Mouse (Mus musculus) embryo, embryonic 9.5 days (tissue): ENCODE results near the gene Txnrd2.

Experiments used
- DNase-seq: peaks from one replicate; pipeline ENCODE4 v3.0.0-alpha.2; 2017; ENCODE audit errors: extremely low spot score

Txnrd2 gene

GRCm38 (mm10) chr16:18484794-18485435, 58.7 kb downstream of the Txnrd2 start:
- DNase-seq, result no peak

GRCm38 (mm10) chr16:18486126-18486525, 59.9 kb downstream of the Txnrd2 start:
- DNase-seq, result no peak

- DNase-seq, result no peak
These were observed 64.1 kb downstream of the Txnrd2 start for GRCm38 (mm10) chr16:18490281-18490680.

- DNase-seq, result no peak
These were observed 64.7 kb downstream of the Txnrd2 start for GRCm38 (mm10) chr16:18490894-18491293.

- DNase-seq, result no peak
These were observed 71.8 kb downstream of the Txnrd2 start for GRCm38 (mm10) chr16:18497865-18498515.

- DNase-seq, result peak; percentile 97
These were observed 72.4 kb downstream of the Txnrd2 start, which contains the start of the genes Gnb1l and Rtl10 for GRCm38 (mm10) chr16:18498558-18498990. TSS of gene Gnb1l (plus strand) at chr16:18498713. TSS of gene Rtl10 (plus strand) at chr16:18498901.

GRCm38 (mm10) chr16:18498996-18499395, 72.8 kb downstream of the Txnrd2 start:
- no peak for DNase-seq

- DNase-seq, result no peak
These were observed 75.3 kb downstream of the Txnrd2 start for GRCm38 (mm10) chr16:18501531-18501930.

- DNase-seq, result no peak
These were observed 77.6 kb downstream of the Txnrd2 start for GRCm38 (mm10) chr16:18503566-18504342.

- no peak for DNase-seq
These were observed 80.5 kb downstream of the Txnrd2 start for GRCm38 (mm10) chr16:18506524-18507199.

GRCm38 (mm10) chr16:18507200-18507549, 81.0 kb downstream of the Txnrd2 start:
- DNase-seq, result no peak

GRCm38 (mm10) chr16:18511741-18512140, 85.6 kb downstream of the Txnrd2 start:
- no peak for DNase-seq

GRCm38 (mm10) chr16:18513508-18513907, 87.3 kb downstream of the Txnrd2 start:
- DNase-seq, result no peak

GRCm38 (mm10) chr16:18518091-18518490, 91.9 kb downstream of the Txnrd2 start:
- no peak for DNase-seq

- no peak for DNase-seq
These were observed 97.5 kb downstream of the Txnrd2 start for GRCm38 (mm10) chr16:18523563-18524245.

GRCm38 (mm10) chr16:18528656-18529055, 102.5 kb downstream of the Txnrd2 start:
- no peak for DNase-seq
